Mouse (Mus musculus) bone marrow, adult 2 months (tissue): ENCODE data around the gene 4930505A04Rik.

Experiments used
- CTCF ChIP-seq: fragments of 200-500 bp; IDR thresholded peaks from 2 replicates; pipeline ENCODE4 v1.5.1; 2011; ENCODE audit warnings: low read length, control low read depth; ENCODE audit not compliant: control insufficient read depth, insufficient read depth
- POLR2A ChIP-seq: fragments of 200-500 bp; IDR thresholded peaks from 2 replicates; pipeline ENCODE4 v1.6.1; 2011; ENCODE audit warnings: low read depth, mild to moderate bottlenecking, control low read depth, low read length, borderline replicate concordance; ENCODE audit not compliant: control insufficient read depth

GRCm38 (mm10) chr11:30404619-30405200 lies 66.9 kb downstream of the 4930505A04Rik start:
- TF ChIP-seq POLR2A (no peak), CTCF (no peak)
